In genomic region chr3:86754178-86754577, GRCm38 (mm10) we compare ENCODE assay signal across 12 mouse cellular contexts.
A peak's percentile ranks its signal among the peaks of the same experiment; 100 is the strongest.
DNase-seq lines count a peak whose midpoint lies in the region; ATAC-seq and TF ChIP-seq lines count a peak whose summit lies in the region.
"Had no signal": no experiment of that assay in that cellular context is flagged by ENCODE, and none has a peak within 500 bp of the region (broad histone marks: within the 10 kb centered on the region; RNA-seq: fewer than 3 reads in every experiment).

No protein-coding gene starts in this region.

- H3K36me3 ChIP-seq in kidney, adult 2 months (ENCODE audit: control insufficient read depth, insufficient read depth, low read length) = no peaks in the 10 kb centered on the region
- H3K36me3 ChIP-seq in kidney, postnatal 0 days (ENCODE audit: insufficient read depth, low read length) = no peaks in the 10 kb centered on the region
- no peaks in the 10 kb centered on the region for H3K36me3 ChIP-seq in midbrain, embryonic 14.5 days (ENCODE audit: control insufficient read depth, insufficient read depth, low read length)
- H3K36me3 ChIP-seq: heart, embryonic 12.5 days had no signal

- peaks cover 5% of the 10 kb centered on the region for H3K4me1 ChIP-seq in kidney, adult 2 months (ENCODE audit: control insufficient read depth, insufficient read depth, low read length)
- H3K4me1 ChIP-seq in kidney, postnatal 0 days (replicated peaks; ENCODE audit: insufficient read depth, low read length) = peaks cover 4% of the 10 kb centered on the region; the same call in 1 of the 2 replicates
- peaks cover 28% of the 10 kb centered on the region for H3K4me1 ChIP-seq in midbrain, embryonic 14.5 days (ENCODE audit: control insufficient read depth, insufficient read depth, low read length)

- WGBS in kidney, adult 2 months = 9% methylated on average over 6 of the region's 6 CpGs
- WGBS in kidney, postnatal 0 days = 20% methylated on average over 6 of the region's 6 CpGs
- WGBS in midbrain, embryonic 14.5 days = 63% methylated on average over 6 of the region's 6 CpGs

- no peak overlapping the region for H3K4me3 ChIP-seq in kidney, adult 2 months (ENCODE audit: insufficient read depth, low read depth, low read length)
- no peak overlapping the region for H3K4me3 ChIP-seq in kidney, postnatal 0 days (replicated peaks; ENCODE audit: low read depth, low read length)
- no peak overlapping the region for H3K4me3 ChIP-seq in midbrain, embryonic 14.5 days (replicated peaks; ENCODE audit: low read depth, low read length)
- H3K4me3 ChIP-seq: heart, embryonic 12.5 days had no signal

- H3K27me3 ChIP-seq in kidney, adult 2 months (replicated peaks; ENCODE audit: control insufficient read depth, insufficient read depth, low read length) = no peaks in the 10 kb centered on the region
- H3K27me3 ChIP-seq in kidney, postnatal 0 days (ENCODE audit: insufficient read depth, low read length) = no peaks in the 10 kb centered on the region
- no peaks in the 10 kb centered on the region for H3K27me3 ChIP-seq in midbrain, embryonic 14.5 days (ENCODE audit: control insufficient read depth, insufficient read depth, low read length)
- H3K27me3 ChIP-seq: heart, embryonic 12.5 days had no signal

- no peak overlapping the region for H3K27ac ChIP-seq in kidney, adult 2 months (ENCODE audit: insufficient read depth, low read depth, low read length)
- no peak overlapping the region for H3K27ac ChIP-seq in kidney, postnatal 0 days
- peak overlapping the region; percentile 70 for H3K27ac ChIP-seq in midbrain, embryonic 14.5 days (replicated peaks; ENCODE audit: low read depth, low read length)

- no peak overlapping the region for H3K9ac ChIP-seq in kidney, postnatal 0 days (ENCODE audit: low read depth, low read length)
- H3K9ac ChIP-seq in midbrain, embryonic 14.5 days (replicated peaks; ENCODE audit: low read length) = peak overlapping the region; percentile 36
- H3K9ac ChIP-seq: heart, embryonic 12.5 days had no signal

- TF ChIP-seq CTCF in kidney, adult 2 months (conservative IDR thresholded peaks at IDR 0.05; ENCODE audit: insufficient read depth, insufficient read length, low read depth, low read length) = no peak
- TF ChIP-seq CTCF in kidney, postnatal 0 days (IDR thresholded peaks at IDR 0.05; ENCODE audit: low read depth) = no peak

- ATAC-seq in kidney, postnatal 0 days (replicated peaks; ENCODE audit: low FRiP score, low read depth) = peak; percentile 52; the same call in 1 of the 2 replicates
- no peak for ATAC-seq in midbrain, embryonic 14.5 days (ENCODE audit: low FRiP score, low TSS enrichment)
- no peak for ATAC-seq in erythroid progenitor cell, adult 5-6 weeks (replicated peaks; ENCODE audit: low FRiP score, poor library complexity, severe bottlenecking)

- DNase-seq in kidney, adult 2 months = peak; percentile 63
- DNase-seq in kidney, adult 18-20 months = no peak
- DNase-seq in forelimb bud, embryonic 11.5 days (ENCODE audit: low read depth, low spot score) = peak; percentile 35
- peak; percentile 66 for DNase-seq in kidney, postnatal 0 days (ENCODE audit: low spot score)
- no peak for DNase-seq in midbrain, embryonic 14.5 days
- no peak for DNase-seq in adrenal gland, postnatal 36 days
- DNase-seq in cerebellum, adult 11 months = no peak
- DNase-seq: adrenal gland, adult 2 months; lung, postnatal 10 days; thymus, postnatal 25 days had no signal

- H3K4me2 ChIP-seq in kidney, postnatal 0 days (ENCODE audit: low read length) = no peak overlapping the region
- peak overlapping the region; percentile 31 for H3K4me2 ChIP-seq in midbrain, embryonic 14.5 days (ENCODE audit: low read length)
- H3K4me2 ChIP-seq: heart, embryonic 12.5 days had no signal

- H3K9me3 ChIP-seq in kidney, postnatal 0 days (replicated peaks; ENCODE audit: low read length) = no peaks in the 10 kb centered on the region
- no peaks in the 10 kb centered on the region for H3K9me3 ChIP-seq in midbrain, embryonic 14.5 days (ENCODE audit: control insufficient read depth, low read length)
- H3K9me3 ChIP-seq: heart, embryonic 12.5 days had no signal

- no peak for TF ChIP-seq POLR2A in kidney, adult 2 months (IDR thresholded peaks at IDR 0.05; ENCODE audit: low read depth, low read length)

Comparison
In these comparisons a context has a peak if more than half of its experiments do, and no peak if none do; other contexts are left out.
1. DNase-seq: peak in kidney, adult 2 months (single experiment), forelimb bud, embryonic 11.5 days (single experiment) and kidney, postnatal 0 days (single experiment); none in kidney, adult 18-20 months (single experiment), midbrain, embryonic 14.5 days (single experiment), adrenal gland, postnatal 36 days (0 of 2) and cerebellum, adult 11 months (single experiment).